Mouse (Mus musculus) kidney, adult 9 months (tissue): Measurements from ENCODE around the gene 4930539E08Rik.

Experiments used
- DNase-seq: peaks from one replicate; pipeline ENCODE4 v3.0.0; 2022

Gene 4930539E08Rik

GRCm38 (mm10) chr17:28929369-28929768 lies 14.2 kb upstream of the 4930539E08Rik start:
- DNase-seq, result no peak

DNA sequence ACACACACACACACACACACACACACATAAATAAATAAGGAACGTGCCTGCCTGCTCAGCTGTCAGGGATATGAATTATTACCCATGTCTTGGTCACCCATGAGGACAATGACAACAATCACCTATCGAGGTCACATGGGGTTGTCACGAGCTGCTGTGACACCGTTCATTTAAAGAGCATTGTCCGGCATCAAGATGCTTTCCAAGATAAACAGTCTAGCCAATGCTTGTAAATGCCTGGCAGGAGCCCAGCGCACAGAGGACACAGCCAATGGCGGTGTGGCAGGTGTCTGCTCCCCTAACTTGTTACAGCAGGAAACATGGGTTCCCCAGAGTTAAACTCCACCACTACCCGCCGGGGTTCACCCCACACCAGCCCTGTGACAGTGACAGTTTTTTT lies 12.9 kb upstream of the 4930539E08Rik start:
- no peak for DNase-seq

DNA sequence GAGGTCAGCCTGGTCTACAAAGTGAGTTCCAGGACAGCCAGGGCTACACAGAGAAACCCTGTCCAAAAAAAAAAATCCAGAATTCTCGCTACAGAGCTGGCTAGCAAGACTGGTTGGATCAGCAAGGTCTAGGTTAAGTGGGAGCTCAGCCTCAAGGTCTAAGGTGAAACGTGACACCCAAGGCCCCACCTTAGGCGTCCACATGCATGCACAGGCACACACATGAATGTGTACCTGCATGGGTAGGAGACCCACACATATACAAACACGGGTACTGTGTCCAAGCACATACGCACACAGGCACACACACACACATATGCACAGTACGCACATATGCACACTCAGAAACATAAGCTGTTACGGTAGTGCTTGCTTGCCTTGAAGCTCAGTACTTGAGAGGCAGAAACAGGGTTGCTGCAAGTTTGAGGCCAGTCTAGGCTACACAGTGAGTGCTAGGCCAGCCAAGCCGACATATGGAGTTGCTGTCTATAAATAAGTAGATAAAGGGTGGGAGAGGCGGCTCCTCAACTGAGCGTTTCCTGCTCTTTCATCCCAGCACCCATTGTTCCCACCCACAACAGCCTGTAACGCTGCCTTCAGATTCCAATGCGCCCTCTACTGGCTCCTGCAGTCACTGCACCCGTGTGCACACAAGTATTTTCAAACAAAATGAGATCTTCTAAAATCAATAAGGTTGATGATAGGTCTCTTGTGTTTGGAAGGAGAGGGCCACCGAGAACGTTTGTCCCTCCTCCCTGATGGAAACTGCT lies 11.9 kb upstream of the 4930539E08Rik start:
- DNase-seq, result peak; percentile 61

- peak; percentile 85 for DNase-seq
These were observed 11.3 kb upstream of the 4930539E08Rik start for GRCm38 (mm10) chr17:28926380-28926779.

DNA sequence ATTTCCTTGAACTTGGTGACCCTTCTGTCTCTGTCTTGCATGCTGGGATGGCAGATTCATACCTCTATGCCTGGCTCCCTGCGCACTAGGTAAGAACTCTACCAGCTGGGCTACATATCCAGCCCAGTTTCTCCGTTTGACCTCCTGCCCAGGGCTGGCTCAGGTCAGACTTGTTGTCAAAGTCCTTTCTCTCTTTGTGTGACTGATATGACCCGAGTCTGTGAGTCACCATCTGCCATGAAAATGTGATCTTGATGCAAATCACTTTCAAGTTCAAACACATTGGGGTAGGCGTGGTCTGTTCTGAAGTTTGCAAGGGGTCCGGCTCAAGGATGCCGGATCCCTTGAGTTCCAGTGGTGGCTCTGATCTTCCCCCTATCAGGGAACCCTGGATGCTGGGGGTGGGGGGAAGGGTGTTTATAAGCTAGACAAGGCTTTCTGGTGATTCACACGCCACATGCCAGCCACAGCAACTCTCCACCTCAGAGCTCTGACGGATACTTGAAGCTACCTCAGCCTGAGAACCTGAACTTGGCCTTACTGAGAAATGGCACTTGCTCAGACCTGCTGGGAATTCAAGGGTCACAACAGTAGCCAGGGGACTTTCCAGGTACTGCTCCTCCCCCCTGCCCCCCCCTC lies 10.0 kb upstream of the 4930539E08Rik start:
- DNase-seq, result no peak

DNA sequence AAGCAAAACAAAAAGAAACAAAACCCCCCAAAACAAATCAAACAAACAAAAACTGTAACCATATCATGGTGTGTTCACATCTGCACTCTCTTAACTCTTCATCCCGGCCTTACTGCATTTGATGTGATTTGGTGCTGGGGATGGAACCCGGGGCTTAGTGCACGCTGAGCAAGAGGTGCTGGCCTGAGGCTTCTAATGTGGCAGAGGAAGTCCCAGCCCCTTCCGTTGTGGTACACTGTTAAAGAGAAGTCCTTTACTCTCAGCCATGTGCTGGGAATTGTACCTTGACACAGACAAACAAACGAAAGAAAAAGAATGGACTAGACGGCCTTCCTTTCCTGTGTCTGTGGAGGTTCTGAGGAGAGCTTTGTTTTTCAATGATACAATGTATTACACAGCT lies 7.0 kb upstream of the 4930539E08Rik start:
- DNase-seq, result no peak

DNA sequence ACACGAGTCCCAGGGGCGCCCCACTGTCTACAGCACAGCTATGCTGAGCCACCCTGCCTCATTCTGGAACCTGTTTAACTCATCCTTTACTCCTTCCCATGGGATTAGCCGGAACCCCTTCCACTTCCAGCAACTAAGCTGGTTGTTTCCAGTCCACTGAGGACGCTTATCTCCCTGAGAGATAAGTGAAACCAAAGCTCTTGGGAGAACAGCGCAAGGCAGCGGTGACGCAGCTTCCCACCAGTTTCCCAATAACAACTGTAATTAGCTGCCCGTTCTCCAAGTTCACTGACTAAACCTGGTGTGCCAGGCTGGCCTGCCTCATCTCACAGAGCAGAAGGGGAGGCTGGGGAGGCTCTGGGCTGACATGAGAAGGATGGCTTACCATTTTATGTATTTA lies 6.0 kb upstream of the 4930539E08Rik start:
- DNase-seq, result no peak

DNA sequence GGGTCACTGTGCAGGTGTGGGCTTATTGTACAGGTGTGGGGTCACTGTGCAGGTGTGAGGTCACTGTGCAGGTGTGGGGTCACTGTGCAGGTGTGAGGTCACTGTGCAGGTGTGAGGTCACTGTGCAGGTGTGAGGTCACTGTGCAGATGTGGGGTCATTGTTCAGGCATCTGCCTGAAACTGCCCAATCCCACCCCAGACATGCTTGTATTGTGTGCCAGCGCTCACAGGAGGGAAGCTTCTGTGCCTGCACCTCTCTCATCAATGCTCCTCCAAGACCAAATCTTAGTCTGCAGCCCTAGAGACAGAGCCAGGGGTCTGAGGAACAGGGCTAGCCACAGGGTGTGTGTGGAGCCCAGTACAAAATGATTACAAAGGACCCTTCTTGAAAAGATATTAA lies 1.4 kb upstream of the 4930539E08Rik start:
- no peak for DNase-seq

DNA sequence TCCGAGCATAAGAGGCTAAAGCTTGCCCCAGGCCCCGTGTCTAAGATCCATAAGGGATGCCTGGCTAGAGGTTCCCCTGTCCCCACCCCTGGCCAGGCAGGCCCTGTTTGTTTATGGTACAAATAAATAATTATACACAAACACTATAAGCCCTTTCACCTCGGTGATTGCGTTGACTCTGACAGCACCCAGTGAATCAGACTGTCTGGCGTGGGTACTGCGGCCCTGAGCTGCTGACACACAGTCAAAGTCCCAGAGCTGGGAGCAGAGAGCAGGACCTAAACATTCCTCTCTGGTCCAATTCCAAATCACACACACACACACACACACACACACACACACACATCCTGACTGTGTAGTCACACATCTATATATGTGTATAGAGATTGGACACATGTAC lies 1.2 kb downstream of the 4930539E08Rik start:
- DNase-seq, result no peak

DNA sequence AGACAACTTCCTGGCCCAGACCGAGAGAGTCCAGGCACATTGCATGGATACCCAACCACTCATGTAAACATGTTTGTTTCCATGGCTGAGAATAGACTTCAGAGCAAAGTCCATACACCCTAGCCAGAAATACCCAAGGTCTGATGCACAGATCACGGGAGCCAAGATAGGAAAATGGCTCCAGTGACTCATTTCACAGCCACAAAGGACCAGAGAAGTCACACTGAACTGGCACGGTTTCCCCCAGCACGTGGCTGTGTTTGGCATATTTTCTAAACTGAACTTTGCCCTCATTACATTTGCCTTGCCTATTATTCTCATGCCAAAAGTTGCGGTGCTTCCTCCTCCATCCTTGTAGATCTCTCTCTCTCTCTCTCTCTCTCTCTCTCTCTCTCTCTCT lies 1.9 kb downstream of the 4930539E08Rik start:
- peak; percentile 91 for DNase-seq

GRCm38 (mm10) chr17:28910139-28910538 lies 5.0 kb downstream of the 4930539E08Rik start:
- peak; percentile 70 for DNase-seq

DNA sequence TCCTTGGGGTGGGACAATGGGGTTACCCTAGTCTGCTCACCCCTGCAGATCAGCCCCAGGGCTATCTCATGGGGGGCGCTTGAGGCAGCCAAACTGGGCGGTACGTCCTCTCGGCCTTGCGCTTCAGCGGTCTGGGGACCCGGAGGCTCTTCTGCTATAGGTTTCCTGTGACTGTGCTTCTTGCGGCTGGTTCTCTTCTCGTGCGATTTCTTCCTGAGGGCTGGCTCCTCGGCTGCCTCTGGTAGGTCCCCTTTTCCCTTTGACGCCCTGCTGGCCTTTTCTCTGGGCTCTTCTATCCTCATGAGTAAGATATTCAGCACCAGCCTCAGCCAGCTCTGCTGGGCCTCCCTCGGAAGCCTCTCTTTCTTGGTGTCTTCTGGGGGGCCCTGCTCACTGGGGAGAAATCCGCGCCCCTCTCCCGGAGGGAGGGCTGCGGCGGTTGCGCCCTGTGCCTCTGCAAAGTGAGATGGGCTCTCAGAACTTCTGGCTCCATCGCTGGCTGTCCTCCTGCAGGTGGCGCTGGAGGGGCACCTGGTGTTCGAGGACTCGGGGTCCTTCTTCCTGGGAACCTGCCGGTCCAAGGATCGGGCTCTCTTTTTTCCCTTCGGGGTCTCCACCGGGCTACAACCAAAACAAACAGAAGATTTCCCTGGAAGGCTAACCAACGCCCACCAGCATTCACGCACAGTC lies 5.7 kb downstream of the 4930539E08Rik start:
- DNase-seq, result peak; percentile 70

- DNase-seq, result no peak
These were observed 7.2 kb downstream of the 4930539E08Rik start for GRCm38 (mm10) chr17:28907959-28908358.

DNA sequence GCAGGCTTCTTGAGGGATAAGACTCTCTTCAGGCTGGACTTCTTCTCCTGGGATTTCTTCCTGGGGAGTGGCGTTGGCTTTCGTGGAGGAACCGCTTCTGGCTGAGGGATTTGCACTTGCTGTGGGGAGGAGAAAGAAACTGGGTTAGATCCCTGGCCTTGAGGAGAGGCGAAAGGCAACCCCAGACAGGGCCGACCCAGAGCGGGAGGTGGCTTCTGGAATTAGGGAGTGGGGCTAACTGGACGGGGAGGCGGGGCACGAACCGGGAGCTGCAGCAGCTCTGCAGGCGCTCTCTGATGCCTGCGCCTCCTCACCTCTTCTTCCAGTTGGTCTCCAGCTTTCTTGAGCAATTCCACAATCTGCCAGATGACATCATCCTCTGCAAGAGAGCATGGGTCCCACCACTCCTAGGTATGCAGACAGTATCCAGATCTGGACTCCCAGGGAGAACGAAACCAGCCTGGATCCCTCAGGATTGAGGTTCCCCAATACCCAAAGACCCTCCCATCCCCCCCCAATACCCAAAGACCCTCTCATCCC lies 9.7 kb downstream of the 4930539E08Rik start:
- DNase-seq, result no peak

DNA sequence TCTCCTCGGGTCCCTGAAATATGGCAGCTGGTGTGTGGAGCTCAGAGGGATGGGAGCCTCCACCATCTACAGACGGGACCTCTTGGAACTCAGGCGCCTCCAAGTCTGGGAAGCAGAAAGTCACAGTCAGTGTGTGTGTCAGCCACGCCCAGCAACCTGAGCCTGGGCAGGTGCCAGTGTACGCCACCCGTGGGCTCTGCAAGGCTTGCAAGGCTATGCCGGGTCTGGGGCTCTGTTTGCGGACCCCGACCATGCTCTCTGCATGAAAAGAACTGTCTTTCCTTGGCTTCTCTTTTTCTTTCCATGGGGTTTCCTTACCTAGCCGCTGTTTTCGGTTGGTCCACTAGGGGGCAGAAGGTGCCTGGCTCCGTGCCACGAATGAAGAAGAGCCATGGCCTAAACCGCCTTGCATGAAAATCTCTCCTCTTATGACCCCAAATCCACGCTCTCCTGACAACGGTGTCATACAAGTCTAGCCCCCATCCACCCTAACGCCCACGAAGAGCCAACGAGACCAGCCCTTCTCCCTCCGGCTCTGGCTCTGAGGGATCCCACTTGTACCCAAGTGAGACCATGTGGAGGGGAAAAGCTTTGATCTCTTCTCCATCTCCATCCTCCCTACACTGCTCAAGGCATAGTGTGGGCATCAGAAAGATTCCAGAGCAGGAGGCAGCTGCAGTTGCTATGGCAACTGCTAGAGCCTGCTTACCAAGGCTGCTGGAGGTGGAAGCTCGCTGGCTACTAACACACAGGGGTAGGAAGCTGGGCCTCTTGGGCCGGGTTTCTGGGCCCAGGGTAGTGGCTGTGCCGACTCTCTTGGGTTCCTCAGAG lies 10.4 kb downstream of the 4930539E08Rik start:
- DNase-seq, result peak; percentile 67

- no peak for DNase-seq
These were observed 13.6 kb downstream of the 4930539E08Rik start for GRCm38 (mm10) chr17:28901559-28901958.

GRCm38 (mm10) chr17:28899427-28899826 lies 15.7 kb downstream of the 4930539E08Rik start:
- no peak for DNase-seq

- no peak for DNase-seq
These were observed 16.9 kb downstream of the 4930539E08Rik start for GRCm38 (mm10) chr17:28898249-28898648.

- DNase-seq, result no peak
These were observed 17.3 kb downstream of the 4930539E08Rik start for GRCm38 (mm10) chr17:28897817-28898216.

DNA sequence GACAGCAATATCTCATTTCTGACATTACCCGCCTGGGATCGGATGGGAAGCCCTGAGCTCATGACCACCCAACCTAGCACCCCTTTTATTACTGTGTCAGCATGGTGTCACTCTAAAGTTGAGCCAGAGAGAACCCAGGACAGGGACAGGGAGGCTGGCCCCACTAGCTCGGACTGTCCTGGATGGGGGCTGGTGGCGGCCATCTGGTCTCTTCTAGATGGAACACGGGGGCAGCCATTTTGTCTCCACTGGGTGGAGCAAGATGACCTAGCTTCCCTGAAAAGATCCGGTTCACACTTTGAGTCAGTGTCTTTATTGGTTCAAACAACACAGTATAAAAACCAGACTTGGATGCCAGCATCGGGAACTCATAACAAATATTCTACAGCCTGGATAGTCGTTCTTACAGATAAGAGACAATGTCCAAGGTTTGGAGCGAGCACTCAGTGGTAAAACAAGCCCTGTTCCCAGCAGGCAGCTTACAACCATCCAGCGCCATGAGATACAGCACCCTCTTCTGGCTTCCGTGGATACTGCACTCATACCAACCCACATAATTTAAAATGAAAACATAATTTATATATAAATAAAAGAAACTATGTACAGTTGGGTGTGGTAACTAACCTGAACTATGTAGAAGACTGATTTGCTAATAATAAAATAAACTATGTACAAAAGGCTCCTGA lies 18.9 kb downstream of the 4930539E08Rik start:
- no peak for DNase-seq

- DNase-seq, result no peak
These were observed 19.8 kb downstream of the 4930539E08Rik start for GRCm38 (mm10) chr17:28895217-28895875.
